Mouse (Mus musculus) small intestine, adult 2 months (tissue): ENCODE measurements around the gene Slc38a5.

Source experiments
- CTCF ChIP-seq: fragments of 200-500 bp; IDR thresholded peaks from 2 replicates; pipeline ENCODE4 v1.5.1; 2012; ENCODE audit warnings: low read depth, mild to moderate bottlenecking, control low read depth, inconsistent platforms, low read length, moderate library complexity, mixed read lengths; ENCODE audit not compliant: insufficient replicate concordance, insufficient read length; ENCODE audit errors: extremely low read depth
- POLR2A ChIP-seq: fragments of 200-500 bp; IDR thresholded peaks from 2 replicates; pipeline ENCODE4 v1.6.1; 2012; ENCODE audit warnings: low read depth, mild to moderate bottlenecking, control low read depth, inconsistent platforms, low read length, moderate library complexity

DNA sequence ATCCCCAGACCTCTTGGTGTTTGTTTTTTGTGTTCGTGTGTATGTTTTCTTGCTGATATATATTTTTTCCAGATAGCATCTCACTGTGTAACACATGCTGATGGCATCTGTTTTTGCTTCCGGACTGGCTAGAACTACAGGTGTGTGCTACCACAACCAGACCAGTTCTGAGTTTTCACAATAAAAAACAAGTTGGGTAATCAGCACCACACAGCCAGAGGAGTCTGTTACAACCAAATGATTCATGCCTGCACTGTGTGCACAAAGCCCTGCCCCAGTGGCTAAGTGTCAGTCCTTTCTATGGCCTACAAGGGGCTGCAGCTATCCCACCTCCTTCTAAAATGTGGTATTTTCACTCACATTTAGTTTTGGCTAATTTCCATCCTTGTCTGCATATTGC lies 34.2 kb upstream of the Slc38a5 start:
- TF ChIP-seq CTCF, result no peak
- no peak for TF ChIP-seq POLR2A
